Mouse (Mus musculus): ENCODE measurements around the gene 4921507P07Rik.
A peak's percentile ranks its signal among the peaks of the same experiment; 100 is the strongest.
"Not testable (repeated sequence)": the region's sequence is repeated elsewhere in the genome, so short reads cannot be mapped to it uniquely, and the experiment has no call there.

The 4921507P07Rik gene

GRCm38 (mm10) chr6:50596301-50597211 is at the start of gene 4921507P07Rik:
TSS of gene 4921507P07Rik (minus strand) at chr6:50596632.
- DNase-seq (ENCODE audit: low read depth in 2 of 2, low spot score in 2 of 2) = peak; percentile 85 to 88

GRCm38 (mm10) chr6:50644701-50645100 is 48.3 kb upstream of the 4921507P07Rik start:
- DNase-seq (ENCODE audit: low read depth in 2 of 2, low spot score in 2 of 2) = no peak

- no peak for DNase-seq (ENCODE audit: low read depth in 2 of 2, low spot score in 2 of 2)
Observed at GRCm38 (mm10) chr6:50641898-50642297, 45.5 kb upstream of the 4921507P07Rik start.

- DNase-seq (ENCODE audit: low read depth in 2 of 2, low spot score in 2 of 2) = no peak
Observed at GRCm38 (mm10) chr6:50640377-50640776, 43.9 kb upstream of the 4921507P07Rik start.

GRCm38 (mm10) chr6:50639656-50640055 is 43.2 kb upstream of the 4921507P07Rik start:
- DNase-seq (ENCODE audit: low read depth in 2 of 2, low spot score in 2 of 2) = no peak

GRCm38 (mm10) chr6:50626170-50626569 is 29.7 kb upstream of the 4921507P07Rik start:
- not testable (repeated sequence) for DNase-seq (ENCODE audit: low read depth in 2 of 2, low spot score in 2 of 2)

GRCm38 (mm10) chr6:50618273-50618672 is 21.8 kb upstream of the 4921507P07Rik start:
- not testable (repeated sequence) for DNase-seq (ENCODE audit: low read depth in 2 of 2, low spot score in 2 of 2)

- peak; percentile 55 to 62 for DNase-seq (ENCODE audit: low read depth in 2 of 2, low spot score in 2 of 2)
Observed at GRCm38 (mm10) chr6:50601620-50602019, 5.2 kb upstream of the 4921507P07Rik start.

- no peak for DNase-seq (ENCODE audit: low read depth in 2 of 2, low spot score in 2 of 2)
Observed at GRCm38 (mm10) chr6:50598560-50598959, 2.1 kb upstream of the 4921507P07Rik start.

- no peak for DNase-seq (ENCODE audit: low read depth in 2 of 2, low spot score in 2 of 2)
Observed at GRCm38 (mm10) chr6:50594372-50594771, 2.1 kb downstream of the 4921507P07Rik start.

GRCm38 (mm10) chr6:50593334-50593845 is 3.0 kb downstream of the 4921507P07Rik start:
- no peak for DNase-seq (ENCODE audit: low read depth in 2 of 2, low spot score in 2 of 2)

GRCm38 (mm10) chr6:50590234-50590633 is 6.2 kb downstream of the 4921507P07Rik start:
- DNase-seq (ENCODE audit: low read depth in 2 of 2, low spot score in 2 of 2) = no peak

- peak; percentile 66 to 73 for DNase-seq (ENCODE audit: low read depth in 2 of 2, low spot score in 2 of 2)
Observed at GRCm38 (mm10) chr6:50588251-50588650, 8.2 kb downstream of the 4921507P07Rik start.

GRCm38 (mm10) chr6:50587412-50587811 is 9.0 kb downstream of the 4921507P07Rik start:
- DNase-seq (ENCODE audit: low read depth in 2 of 2, low spot score in 2 of 2) = no peak

- no peak for DNase-seq (ENCODE audit: low read depth in 2 of 2, low spot score in 2 of 2)
Observed at GRCm38 (mm10) chr6:50586316-50586715, 10.1 kb downstream of the 4921507P07Rik start.

- no peak for DNase-seq (ENCODE audit: low read depth in 2 of 2, low spot score in 2 of 2)
Observed at GRCm38 (mm10) chr6:50585733-50586132, 10.7 kb downstream of the 4921507P07Rik start.

GRCm38 (mm10) chr6:50571661-50572060 is 24.8 kb downstream of the 4921507P07Rik start:
- peak in 1 of 2 experiments; percentile 12 for DNase-seq (ENCODE audit: low read depth in 2 of 2, low spot score in 2 of 2)

- DNase-seq (ENCODE audit: low read depth in 2 of 2, low spot score in 2 of 2) = no peak
Observed at GRCm38 (mm10) chr6:50566997-50567255, 29.5 kb downstream of the 4921507P07Rik start.

GRCm38 (mm10) chr6:50566141-50566996 is 30.1 kb downstream of the 4921507P07Rik start, which contains the start of gene Cycs:
TSS of gene Cycs (minus strand) at chr6:50566538.
- DNase-seq (ENCODE audit: low read depth in 2 of 2, low spot score in 2 of 2) = peak; percentile 98

- DNase-seq (ENCODE audit: low read depth in 2 of 2, low spot score in 2 of 2) = no peak
Observed at GRCm38 (mm10) chr6:50563651-50564050, 32.8 kb downstream of the 4921507P07Rik start.

GRCm38 (mm10) chr6:50562421-50562820 is 34.0 kb downstream of the 4921507P07Rik start:
- no peak for DNase-seq (ENCODE audit: low read depth in 2 of 2, low spot score in 2 of 2)

GRCm38 (mm10) chr6:50560776-50561175 is 35.7 kb downstream of the 4921507P07Rik start:
- DNase-seq (ENCODE audit: low read depth in 2 of 2, low spot score in 2 of 2) = no peak
